Mouse (Mus musculus): ENCODE measurements around the gene Atp2a1.

GRCm38 (mm10) chr7:126503273-126503878 lies 40.5 kb upstream of the Atp2a1 start, which contains the start of gene Atxn2l:
- TF ChIP-seq CTCF (IDR thresholded peaks at IDR 0.05; ENCODE audit: low read depth, low read length) (no peak), POLR2A (IDR thresholded peaks at IDR 0.05; ENCODE audit: borderline replicate concordance, low read depth, low read length) (no peak)
